Mouse (Mus musculus) gastrocnemius, postnatal 14 days (tissue): Measurements from ENCODE around the gene Meis2. TPM values are rescaled to one million over a fixed set of nuclear protein-coding genes. Genes with fewer than 3 reads are reported as not detected.
A peak's percentile ranks its signal among the peaks of the same experiment; 100 is the strongest.

ENCODE experiments used
- DNase-seq: peaks from one replicate; pipeline ENCODE4 v3.0.0; 2021; ENCODE audit warnings: mixed read lengths
- intact Hi-C: fragments of 180-260 bp; cut with DNase I; formaldehyde crosslinking; loops from one replicate; pipeline ENCODE4 v1.15.1; 2025; ENCODE audit warnings: low total_unique reads
- total RNA-seq, 2 experiments: library from RNA; stranded (reverse); gene quantifications; 2 replicates each; pipeline ENCODE4 v1.2.3; 2021

Meis2 gene
- total RNA-seq, 2 experiments from 2014 or later = 2.6 to 3.2 TPM

GRCm38 (mm10) chr2:115887631-115888030 is 178.0 kb downstream of the Meis2 start:
- intact Hi-C loops = no loop called here
- DNase-seq = no peak

- intact Hi-C loops = no loop called here
- DNase-seq = no peak
Measured at GRCm38 (mm10) chr2:115884184-115884583, 181.5 kb downstream of the Meis2 start.

GRCm38 (mm10) chr2:115883520-115883919 is 182.1 kb downstream of the Meis2 start:
- intact Hi-C loops = no loop called here
- no peak for DNase-seq

GRCm38 (mm10) chr2:115875802-115876531 is 189.7 kb downstream of the Meis2 start:
- intact Hi-C loops = no loop called here
- no peak for DNase-seq

GRCm38 (mm10) chr2:115872851-115873250 is 192.8 kb downstream of the Meis2 start:
- intact Hi-C loops = no loop called here
- no peak for DNase-seq

GRCm38 (mm10) chr2:115869966-115870365 is 195.7 kb downstream of the Meis2 start:
- intact Hi-C loops = no loop called here
- DNase-seq = no peak

- DNase-seq = no peak
- intact Hi-C loops = no loop called here
Measured at GRCm38 (mm10) chr2:115860600-115861347, 204.9 kb downstream of the Meis2 start.

GRCm38 (mm10) chr2:115860141-115860480 is 205.5 kb downstream of the Meis2 start:
- no peak for DNase-seq
- intact Hi-C loops = no loop called here

GRCm38 (mm10) chr2:115859371-115860140 is 206.1 kb downstream of the Meis2 start:
- DNase-seq = no peak

GRCm38 (mm10) chr2:115858927-115859326 is 206.7 kb downstream of the Meis2 start:
- intact Hi-C loops = loop anchor here (10.0 kb wide), 2 partner anchors 206 to 246 kb away; partner anchors contain the start of gene Meis2
- DNase-seq = no peak

More at GRCm38 (mm10) chr2:115859371-115860140, 206.1 kb downstream of the Meis2 start:
- intact Hi-C loops = loop anchor here (10.0 kb wide), 2 partner anchors 205 to 245 kb away; partner anchors contain the start of gene Meis2

GRCm38 (mm10) chr2:115858246-115858645 is 207.4 kb downstream of the Meis2 start:
- no peak for DNase-seq
- intact Hi-C loops = loop anchor here (10.0 kb wide), 2 partner anchors 207 to 247 kb away; partner anchors contain the start of gene Meis2

GRCm38 (mm10) chr2:115857123-115858080 is 208.2 kb downstream of the Meis2 start:
- intact Hi-C loops = loop anchor here (10.0 kb wide), 2 partner anchors 207 to 247 kb away; partner anchors contain the start of gene Meis2
- DNase-seq = no peak

GRCm38 (mm10) chr2:115856401-115857073 is 209.1 kb downstream of the Meis2 start:
- no peak for DNase-seq
- intact Hi-C loops = loop anchor here (10.0 kb wide), 2 partner anchors 208 to 248 kb away; partner anchors contain the start of gene Meis2

GRCm38 (mm10) chr2:115855511-115856400 is 209.9 kb downstream of the Meis2 start:
- DNase-seq = peak; percentile 87
- intact Hi-C loops = loop anchor here (10.0 kb wide), 2 partner anchors 209 to 249 kb away; partner anchors contain the start of gene Meis2

GRCm38 (mm10) chr2:115854828-115855311 is 210.8 kb downstream of the Meis2 start:
- intact Hi-C loops = loop anchor here (10.0 kb wide), 2 partner anchors 210 to 250 kb away; partner anchors contain the start of gene Meis2
- no peak for DNase-seq

GRCm38 (mm10) chr2:115854007-115854827 is 211.4 kb downstream of the Meis2 start:
- intact Hi-C loops = loop anchor here (10.0 kb wide), 2 partner anchors 211 to 251 kb away; partner anchors contain the start of gene Meis2
- no peak for DNase-seq
